Mouse (Mus musculus) left cerebral cortex, postnatal 4 days (tissue): ENCODE measurements around the gene Ehbp1. TPM values are rescaled to one million over a fixed set of nuclear protein-coding genes. Genes with fewer than 3 reads are reported as not detected.

Experiments
- DNase-seq: peaks from one replicate; pipeline ENCODE4 v3.0.0-alpha.2; 2022
- intact Hi-C: fragments of 180-260 bp; cut with DNase I; formaldehyde crosslinking; loops from one replicate; pipeline ENCODE4 v1.15.1; 2025
- total RNA-seq, 2 experiments: library from RNA; stranded (reverse); gene quantifications; 2 replicates each; pipeline ENCODE4 v1.2.3; 2021

Ehbp1 gene
- total RNA-seq, 2 experiments from 2014 or later, result 82.4 to 90.3 TPM

DNA sequence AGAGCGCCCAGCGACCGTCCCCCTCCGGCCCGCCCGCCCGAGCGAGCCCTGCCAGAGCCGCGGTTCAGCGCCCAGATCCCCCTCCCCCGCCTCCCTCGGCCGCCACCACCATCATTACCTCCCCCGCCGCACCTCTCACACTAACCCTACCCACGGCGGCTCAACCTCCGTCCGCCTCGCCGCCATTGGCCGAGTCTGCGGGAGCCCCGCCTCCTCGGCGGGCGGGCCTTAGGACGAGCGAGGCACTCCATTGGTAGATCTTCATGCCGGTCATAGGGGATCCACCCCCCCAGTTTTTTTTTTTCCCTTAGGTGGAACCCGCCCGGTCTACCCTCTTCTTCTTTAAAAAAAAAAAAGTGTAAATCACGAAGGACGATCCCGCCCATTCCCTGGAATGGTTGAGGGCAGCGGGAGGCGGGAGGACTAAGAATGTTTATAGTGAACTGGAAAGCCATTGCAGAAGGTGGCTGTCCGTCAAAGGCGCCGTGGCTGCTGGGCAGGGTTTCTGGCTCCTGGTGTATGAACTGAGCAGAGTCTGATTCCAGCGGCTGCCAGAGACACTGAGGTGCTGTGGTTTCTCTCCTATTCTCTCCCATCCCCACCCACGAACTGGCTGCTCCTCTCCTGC, 55.1 kb downstream of the Ehbp1 start:
- intact Hi-C loops, result loop anchor here (5.0 kb wide), 1 partner anchor 225 kb away; the partner anchor contains the start of gene Tmem17
- peak; percentile 96 for DNase-seq

DNA sequence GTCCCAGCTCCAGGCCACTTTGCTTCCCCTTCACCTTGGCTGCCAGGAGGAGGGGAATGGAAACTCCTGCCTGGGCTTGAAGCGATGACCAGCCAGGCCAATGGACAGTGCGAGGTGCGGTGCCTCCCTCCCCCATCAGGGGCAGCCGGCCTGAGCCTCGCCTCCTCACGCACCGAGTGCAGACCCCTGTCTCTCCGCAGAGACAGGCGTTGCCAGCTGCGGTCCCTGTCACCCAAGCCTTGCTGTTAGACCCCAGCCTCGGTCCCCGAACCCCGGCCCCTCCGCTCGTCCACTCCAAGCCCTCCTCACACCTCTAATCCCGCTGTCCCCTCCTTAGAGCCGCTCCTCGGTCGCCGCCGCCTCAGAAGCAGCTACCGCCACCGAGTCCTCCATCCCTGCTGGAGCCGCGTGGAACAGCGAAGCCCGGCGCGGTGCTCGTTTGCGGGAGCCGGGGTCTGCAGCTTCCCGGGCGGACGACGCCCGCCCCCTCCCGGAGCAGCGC, 55.7 kb downstream of the Ehbp1 start:
- peak; percentile 73 for DNase-seq
- intact Hi-C loops, result loop anchor here (5.0 kb wide), 1 partner anchor 226 kb away; the partner anchor contains the start of gene Tmem17

DNA sequence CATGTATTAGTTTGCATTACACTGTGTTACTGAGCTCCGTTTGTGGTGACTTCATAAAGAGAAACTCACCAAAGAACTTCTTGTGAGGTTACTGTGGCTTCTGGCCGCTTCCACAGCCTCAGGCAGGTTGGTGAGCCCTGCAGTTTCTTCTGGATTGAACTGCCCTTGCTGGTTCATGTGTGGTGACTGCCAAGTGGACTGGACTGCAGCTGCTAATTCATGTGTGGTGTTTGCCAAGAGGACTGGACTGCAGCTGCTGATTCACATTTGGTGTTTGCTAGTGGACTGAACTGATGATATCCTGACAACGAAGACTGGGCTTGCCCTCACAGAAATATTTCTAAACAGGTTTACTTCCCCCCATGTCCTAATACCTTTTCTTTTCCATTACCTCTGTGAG, 65.4 kb downstream of the Ehbp1 start:
- no peak for DNase-seq
- intact Hi-C loops, result no loop called here

GRCm38 (mm10) chr11:22274144-22274543, 67.9 kb downstream of the Ehbp1 start:
- DNase-seq, result no peak
- intact Hi-C loops, result no loop called here

GRCm38 (mm10) chr11:22273378-22273777, 68.7 kb downstream of the Ehbp1 start:
- intact Hi-C loops, result no loop called here
- no peak for DNase-seq

GRCm38 (mm10) chr11:22271889-22272288, 70.2 kb downstream of the Ehbp1 start:
- intact Hi-C loops, result no loop called here
- DNase-seq, result no peak

DNA sequence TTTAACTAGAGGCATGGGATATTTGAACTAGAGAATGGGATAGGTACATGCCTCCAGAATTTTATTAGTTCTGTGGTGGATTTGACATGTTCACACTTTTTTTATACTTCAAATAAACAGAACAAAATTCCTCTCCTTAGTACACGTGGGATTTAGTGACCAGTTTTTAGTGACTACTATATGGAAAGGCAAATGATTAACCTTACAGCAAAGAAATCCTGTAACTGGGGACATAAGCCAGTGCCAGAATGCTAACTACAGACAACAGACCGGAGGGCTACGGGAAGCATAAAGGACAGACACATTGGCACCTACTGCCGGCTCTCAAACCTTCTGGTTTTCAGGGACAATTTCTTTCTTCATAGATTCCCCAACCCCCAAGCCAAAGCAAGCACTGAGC, 72.4 kb downstream of the Ehbp1 start:
- no peak for DNase-seq
- intact Hi-C loops, result no loop called here

DNA sequence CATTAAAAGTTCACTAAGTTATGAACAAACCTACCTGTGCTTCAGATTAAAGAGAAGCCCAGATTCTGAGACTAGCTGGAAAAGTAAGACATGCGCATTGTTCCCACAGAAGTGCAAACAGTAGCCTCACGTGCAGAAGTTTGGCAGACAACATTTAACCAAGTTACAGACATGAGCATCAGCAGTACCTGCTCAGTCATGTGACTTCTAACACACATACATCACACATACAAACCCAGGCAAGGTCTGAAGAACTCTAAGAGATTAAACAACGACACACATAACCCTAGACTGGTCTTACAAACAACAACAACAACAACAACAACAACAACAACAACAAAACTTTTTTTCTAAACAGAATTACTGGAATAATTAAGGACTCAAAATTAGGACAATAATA, 72.9 kb downstream of the Ehbp1 start:
- no peak for DNase-seq
- intact Hi-C loops, result no loop called here

DNA sequence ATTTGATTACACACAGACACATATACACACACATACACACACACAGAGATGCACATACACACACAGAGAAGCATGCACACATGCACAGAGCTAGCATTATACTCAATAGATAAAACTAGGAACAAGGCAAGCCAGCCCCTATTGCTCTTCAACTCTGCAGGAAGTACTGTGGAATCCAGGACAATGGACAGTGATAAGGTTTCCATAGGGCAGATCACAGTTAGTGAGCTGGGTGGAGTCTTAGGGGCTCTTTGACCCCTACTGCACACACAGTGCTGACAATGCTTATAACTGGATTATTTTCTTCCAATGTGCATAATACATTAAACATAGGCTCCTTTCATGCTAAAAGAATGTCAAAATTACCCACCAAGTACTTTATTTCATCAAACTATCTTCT, 75.1 kb downstream of the Ehbp1 start:
- intact Hi-C loops, result no loop called here
- no peak for DNase-seq

DNA sequence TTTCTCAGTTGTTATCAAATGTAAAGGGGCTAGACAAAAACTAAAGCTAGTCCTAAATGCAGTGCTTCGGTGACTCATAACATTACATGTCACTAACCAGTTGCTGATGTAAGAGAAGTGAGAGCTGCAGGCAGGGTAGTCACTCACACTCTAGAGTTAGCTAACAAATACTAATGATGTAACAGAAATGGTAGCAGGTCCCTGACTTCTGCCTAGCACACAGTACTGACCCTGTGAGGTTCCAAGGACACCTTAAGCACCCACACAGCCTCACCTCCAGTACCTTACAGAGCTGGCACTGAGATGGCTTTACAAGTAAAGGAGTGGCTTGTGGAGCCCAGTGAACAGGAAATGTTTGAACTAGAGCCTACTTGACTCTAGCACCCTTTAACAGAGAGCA, 86.7 kb downstream of the Ehbp1 start:
- DNase-seq, result no peak
- intact Hi-C loops, result no loop called here

DNA sequence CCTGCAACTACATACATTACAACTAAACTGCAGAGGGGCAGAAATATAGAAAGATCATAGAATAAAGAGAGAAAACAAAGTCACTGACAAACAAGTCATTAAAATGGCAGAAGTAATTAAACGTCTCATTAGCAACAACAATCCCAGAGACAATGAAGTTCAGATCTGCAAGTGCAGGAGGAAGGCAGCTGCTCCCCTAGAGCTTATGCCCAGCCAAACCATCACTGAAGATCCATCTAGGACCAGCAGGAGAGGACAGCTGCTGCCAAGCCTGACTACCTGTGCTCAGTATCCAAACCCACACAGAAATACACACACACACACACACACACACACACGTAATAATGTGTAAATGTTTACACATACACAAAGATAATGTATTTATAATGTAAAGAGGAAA, 92.7 kb downstream of the Ehbp1 start:
- no peak for DNase-seq
- intact Hi-C loops, result no loop called here

DNA sequence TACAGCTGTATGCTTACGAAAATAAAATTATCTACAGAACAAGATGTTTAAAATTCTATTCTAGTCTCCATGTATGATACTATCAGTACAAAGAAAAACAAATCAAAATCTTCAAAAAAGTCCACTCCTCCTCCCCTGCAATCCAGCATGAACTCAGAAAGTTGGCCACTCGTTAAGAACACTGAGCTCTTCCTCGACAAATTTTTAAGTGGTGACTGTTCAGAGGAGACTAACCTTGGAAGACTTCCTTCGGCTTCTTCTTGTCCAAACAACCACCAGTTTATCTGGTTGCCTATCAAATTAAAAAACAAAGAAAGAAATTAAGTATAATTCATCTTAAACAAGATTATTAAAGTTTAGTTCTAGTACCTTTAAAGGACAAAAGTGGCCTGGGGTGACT, 94.4 kb downstream of the Ehbp1 start:
- no peak for DNase-seq
- intact Hi-C loops, result no loop called here

- intact Hi-C loops, result no loop called here
- no peak for DNase-seq
These were observed 95.0 kb downstream of the Ehbp1 start for GRCm38 (mm10) chr11:22247069-22247468.

GRCm38 (mm10) chr11:22235558-22235957, 106.5 kb downstream of the Ehbp1 start:
- intact Hi-C loops, result loop anchor here (10.0 kb wide), 1 partner anchor 279 kb away; the partner anchor contains the start of gene Tmem17
- no peak for DNase-seq

DNA sequence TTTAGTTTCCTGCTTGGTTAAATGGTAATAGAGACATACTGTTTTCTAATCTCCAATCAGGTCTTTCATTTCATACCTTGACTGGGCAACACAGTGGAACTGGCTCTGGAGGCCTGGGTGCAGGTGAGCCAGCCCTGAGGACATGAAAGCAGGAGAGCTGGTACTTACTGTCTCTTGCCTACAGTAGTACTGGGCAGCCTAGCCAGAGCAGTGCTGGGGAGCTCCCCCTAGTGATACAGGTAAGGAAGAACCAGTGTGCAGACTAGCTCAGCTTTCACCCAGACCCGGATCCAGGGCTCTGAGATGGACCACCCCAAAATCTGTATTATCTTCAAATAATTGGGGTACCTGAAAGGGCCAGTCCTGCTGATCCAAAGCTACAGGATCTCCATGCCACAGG, 107.4 kb downstream of the Ehbp1 start:
- intact Hi-C loops, result loop anchor here (10.0 kb wide), 1 partner anchor 280 kb away; the partner anchor contains the start of gene Tmem17
- no peak for DNase-seq

DNA sequence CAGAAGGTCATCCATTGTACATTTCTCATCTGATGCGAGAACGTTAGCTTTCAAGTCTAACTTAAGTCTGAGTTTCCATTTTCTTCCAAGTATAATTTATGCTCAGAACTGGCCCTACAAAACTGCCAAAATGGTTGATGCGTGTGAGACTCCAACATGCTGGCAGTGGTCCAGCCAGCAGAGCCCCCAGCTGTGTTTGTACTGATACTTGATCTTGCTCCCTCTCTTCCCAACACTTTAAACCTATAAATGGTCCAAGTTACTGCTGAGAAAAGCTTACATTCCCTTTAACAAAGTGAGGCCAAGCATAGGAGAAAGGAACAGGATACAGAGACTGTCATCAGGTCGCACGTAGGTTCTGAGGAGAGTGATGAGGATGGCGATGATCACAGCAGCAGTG, 111.2 kb downstream of the Ehbp1 start:
- intact Hi-C loops, result loop anchor here (10.0 kb wide), 1 partner anchor 284 kb away; the partner anchor contains the start of gene Tmem17
- peak; percentile 49 for DNase-seq

GRCm38 (mm10) chr11:22225619-22226018, 116.5 kb downstream of the Ehbp1 start:
- intact Hi-C loops, result loop anchor here (2.0 to 10.0 kb wide), 2 partner anchors 389 to 759 kb away; partner anchors contain the start of genes Commd1 and Gm28048
- no peak for DNase-seq

- no peak for DNase-seq
- intact Hi-C loops, result no loop called here
These were observed 123.9 kb downstream of the Ehbp1 start for GRCm38 (mm10) chr11:22218222-22218621.

DNA sequence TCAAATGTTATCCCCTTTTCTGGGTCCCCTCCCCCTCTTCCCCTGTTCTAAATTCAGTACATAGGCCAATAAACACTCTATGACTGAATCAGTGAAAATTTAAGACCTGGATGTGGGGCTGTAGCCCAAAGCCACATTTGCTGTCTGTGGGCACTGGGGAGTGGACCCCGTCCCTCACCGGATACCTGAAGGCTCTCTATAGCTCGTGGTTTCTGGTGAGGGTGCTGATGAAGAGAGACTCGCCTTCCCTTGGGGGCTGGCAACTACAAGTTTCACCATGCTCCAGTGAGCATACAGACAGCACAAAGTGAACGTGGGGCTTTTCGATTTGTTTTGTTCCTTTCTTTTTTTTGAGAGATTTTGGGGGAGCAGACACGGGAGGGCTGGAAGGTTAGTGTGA, 125.2 kb downstream of the Ehbp1 start:
- no peak for DNase-seq
- intact Hi-C loops, result no loop called here

GRCm38 (mm10) chr11:22206611-22207010, 135.5 kb downstream of the Ehbp1 start:
- no peak for DNase-seq
- intact Hi-C loops, result no loop called here

DNA sequence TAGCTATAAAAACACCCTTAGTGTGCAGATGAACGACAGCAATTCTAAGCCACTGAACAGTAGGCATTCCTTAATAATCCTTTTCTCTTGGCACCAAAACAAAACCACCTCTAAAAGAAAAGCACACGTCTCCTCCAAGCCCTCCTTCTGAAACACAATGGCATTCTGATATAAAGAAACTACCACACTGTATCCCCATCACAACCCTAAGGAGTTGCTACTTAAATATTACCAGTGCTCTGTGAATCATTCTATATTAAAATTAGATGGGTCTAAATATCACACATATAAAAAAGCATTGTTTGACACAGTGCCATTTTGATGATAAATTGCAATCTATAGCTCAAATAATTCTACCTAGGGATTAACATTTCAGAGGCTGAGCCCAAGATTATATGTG, 135.9 kb downstream of the Ehbp1 start:
- intact Hi-C loops, result no loop called here
- no peak for DNase-seq

- intact Hi-C loops, result no loop called here
These were observed 138.7 kb downstream of the Ehbp1 start for GRCm38 (mm10) chr11:22203413-22203812.

DNA sequence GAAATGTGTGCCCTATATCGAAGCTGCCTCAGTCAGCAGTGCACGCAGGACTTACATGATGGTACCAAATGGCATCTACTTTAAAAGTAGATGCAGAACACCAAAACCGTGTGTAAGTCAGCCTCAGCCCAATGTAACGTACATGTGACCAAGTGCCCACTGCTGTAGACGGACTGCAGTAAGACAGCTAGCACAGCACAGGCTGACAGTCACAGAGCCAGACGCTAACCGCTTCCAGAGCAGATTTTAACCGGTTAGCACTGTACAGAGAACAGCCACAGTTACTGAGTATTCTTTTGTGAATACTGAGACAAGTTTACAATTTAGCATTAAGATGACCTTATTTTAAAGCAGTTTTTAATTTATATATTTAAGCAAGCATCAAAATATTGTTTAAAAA, 141.0 kb downstream of the Ehbp1 start:
- intact Hi-C loops, result no loop called here
- DNase-seq, result no peak

More at GRCm38 (mm10) chr11:22203413-22203812, 138.7 kb downstream of the Ehbp1 start:
- DNase-seq, result no peak
